Mouse (Mus musculus): ENCODE measurements at regions not wholly inside any gene's neighbourhood (a gene's known extent, or its start where the extent isn't known, plus 50 kb on each side); places are given as distances from the start of the nearest gene placed in this dataset.

DNA sequence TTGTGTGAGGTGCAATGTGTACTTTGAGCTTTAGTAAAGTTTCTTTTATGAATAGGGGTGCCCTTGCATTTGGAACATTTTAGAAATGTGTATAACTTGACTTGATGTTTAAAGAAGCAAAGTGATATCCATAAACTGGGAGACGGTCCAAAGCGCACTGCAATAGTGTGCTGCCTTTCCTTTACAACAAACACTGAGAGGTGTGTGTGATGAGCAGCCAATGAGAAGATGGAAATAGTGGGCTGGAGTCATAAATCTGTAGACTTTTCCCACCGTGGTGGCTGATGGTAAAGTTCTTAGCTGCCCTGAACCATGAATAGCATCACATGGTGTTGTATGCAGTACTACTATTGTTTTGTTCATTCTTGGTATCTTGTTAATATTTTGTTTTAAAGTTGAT, 1151.4 kb downstream of the Tecrl start:
- no peaks in the 10 kb centered on the region for H3K27me3 ChIP-seq (ENCODE audit: control insufficient read depth, insufficient read depth, low read length)
- no peak overlapping the region for H3K27ac ChIP-seq (ENCODE audit: low read depth, low read length)
- ATAC-seq (replicated peaks; ENCODE audit: low FRiP score), result no peak
- no peak overlapping the region for H3K9ac ChIP-seq (ENCODE audit: low read length)
- no peaks in the 10 kb centered on the region for H3K9me3 ChIP-seq (ENCODE audit: control insufficient read depth, low read length)
- WGBS, result 87% methylated on average over 3 of the region's 3 CpGs
- H3K4me3 ChIP-seq (ENCODE audit: low read depth, low read length), result no peak overlapping the region
- no peak for DNase-seq (ENCODE audit: low spot score)
- no peak overlapping the region for H3K4me2 ChIP-seq (ENCODE audit: low read depth, low read length, severe bottlenecking)
- no peaks in the 10 kb centered on the region for H3K36me3 ChIP-seq (ENCODE audit: control insufficient read depth, insufficient read depth, low read length)
- no peaks in the 10 kb centered on the region for H3K4me1 ChIP-seq (replicated peaks; ENCODE audit: control insufficient read depth, insufficient read depth, low read length)
